Comparison of ENCODE assay signal across 30 mouse cellular contexts in genomic region chr11:53618619-53619198, GRCm38 (mm10). TPM values are rescaled to one million over a fixed set of nuclear protein-coding genes. Genes with fewer than 3 reads are reported as not detected.
A peak's percentile ranks its signal among the peaks of the same experiment; 100 is the strongest.
DNase-seq lines count a peak whose midpoint lies in the region; ATAC-seq and TF ChIP-seq lines count a peak whose summit lies in the region.
"Had no signal": no experiment of that assay in that cellular context is flagged by ENCODE, and none has a peak within 500 bp of the region (broad histone marks: within the 10 kb centered on the region; RNA-seq: fewer than 3 reads in every experiment).

TSS of gene Il4 (minus strand) at chr11:53618669.

- H3K4me2 ChIP-seq in midbrain, embryonic 14.5 days (ENCODE audit: low read length): no peak within 1 kb of the TSS
- no peak within 1 kb of the TSS for H3K4me2 ChIP-seq in midbrain, embryonic 15.5 days
- H3K4me2 ChIP-seq: embryonic facial prominence, embryonic 13.5 days; forebrain, embryonic 12.5 days; forebrain, embryonic 15.5 days; heart, embryonic 13.5 days; hindbrain, embryonic 14.5 days had no signal

- no peak for TF ChIP-seq CTCF in G1E (IDR thresholded peaks at IDR 0.05; ENCODE audit: low read depth, low read length)

- WGBS in midbrain, embryonic 14.5 days: 83% methylated on average over 7 of the region's 7 CpGs
- 90% methylated on average over 7 of the region's 7 CpGs for WGBS in midbrain, embryonic 15.5 days

- H3K27me3 ChIP-seq in midbrain, embryonic 14.5 days (ENCODE audit: control insufficient read depth, insufficient read depth, low read length): no peaks in the 10 kb centered on the region
- H3K27me3 ChIP-seq in midbrain, embryonic 15.5 days (replicated peaks): no peaks in the 10 kb centered on the region
- no peaks in the 10 kb centered on the region for H3K27me3 ChIP-seq in G1E (ENCODE audit: insufficient read depth, low read length)
- H3K27me3 ChIP-seq: embryonic facial prominence, embryonic 13.5 days; forebrain, embryonic 12.5 days; forebrain, embryonic 15.5 days; heart, embryonic 13.5 days; Patski had no signal

- no peaks in the 10 kb centered on the region for H3K36me3 ChIP-seq in midbrain, embryonic 14.5 days (ENCODE audit: control insufficient read depth, insufficient read depth, low read length)
- no peaks in the 10 kb centered on the region for H3K36me3 ChIP-seq in midbrain, embryonic 15.5 days (replicated peaks)
- peaks cover 11% of the 10 kb centered on the region for H3K36me3 ChIP-seq in G1E (replicated peaks)
- H3K36me3 ChIP-seq: embryonic facial prominence, embryonic 10.5 days; embryonic facial prominence, embryonic 13.5 days; forebrain, embryonic 12.5 days; forebrain, embryonic 15.5 days; heart, embryonic 10.5 days; heart, embryonic 13.5 days had no signal

- H3K4me3 ChIP-seq in midbrain, embryonic 14.5 days (replicated peaks; ENCODE audit: low read depth, low read length): no peak within 1 kb of the TSS
- H3K4me3 ChIP-seq in midbrain, embryonic 15.5 days: no peak within 1 kb of the TSS
- peak within 1 kb of the TSS; percentile 77 for H3K4me3 ChIP-seq in G1E (ENCODE audit: low read depth, low read length)
- H3K4me3 ChIP-seq: embryonic facial prominence, embryonic 10.5 days; embryonic facial prominence, embryonic 13.5 days; erythroblast, embryonic 14.5 days; forebrain, embryonic 12.5 days; forebrain, embryonic 15.5 days; heart, embryonic 10.5 days; heart, embryonic 13.5 days had no signal

- DNase-seq in midbrain, embryonic 14.5 days: no peak
- no peak for DNase-seq in G1E (ENCODE audit: low spot score)
- no peak for DNase-seq in layer of hippocampus, adult 18-20 months (ENCODE audit: low spot score in 2 of 2)
- DNase-seq in ovary, postnatal 10 days (ENCODE audit: low spot score): no peak
- no peak for DNase-seq in Muller cell, postnatal 12 days (ENCODE audit: inconsistent ontology term)
- DNase-seq: adrenal gland, postnatal 10 days; adrenal gland, postnatal 36 days; cerebellum, adult 11 months; cerebellum, adult 2 months; cerebellum, adult 9-11 months; cerebellum, postnatal 25 days; gastrocnemius, postnatal 25 days; heart, adult 18-20 months; heart, postnatal 14 days; heart, postnatal 4 days had no signal

- no peak for ATAC-seq in midbrain, embryonic 14.5 days (ENCODE audit: low FRiP score, low TSS enrichment)
- ATAC-seq in midbrain, embryonic 15.5 days (replicated peaks): no peak
- ATAC-seq in G1E (ENCODE audit: extremely low read depth, insufficient number of reproducible peaks, low FRiP score, poor library complexity, severe bottlenecking): no peak
- ATAC-seq in inflammation-experienced regulatory T-cells, adult 6 months: no peak
- ATAC-seq: forebrain, embryonic 15.5 days; hindbrain, postnatal 0 days; Patski had no signal

- no peaks in the 10 kb centered on the region for H3K4me1 ChIP-seq in midbrain, embryonic 14.5 days (ENCODE audit: control insufficient read depth, insufficient read depth, low read length)
- H3K4me1 ChIP-seq in midbrain, embryonic 15.5 days: no peaks in the 10 kb centered on the region
- H3K4me1 ChIP-seq in G1E (ENCODE audit: insufficient read depth, low read depth, low read length): peaks cover 80% of the 10 kb centered on the region
- H3K4me1 ChIP-seq: embryonic facial prominence, embryonic 13.5 days; forebrain, embryonic 12.5 days; forebrain, embryonic 15.5 days had no signal

- no peaks in the 10 kb centered on the region for H3K9me3 ChIP-seq in midbrain, embryonic 14.5 days (ENCODE audit: control insufficient read depth, low read length)
- H3K9me3 ChIP-seq in midbrain, embryonic 15.5 days: no peaks in the 10 kb centered on the region
- H3K9me3 ChIP-seq in G1E (replicated peaks): peaks cover 1% of the 10 kb centered on the region; the same call in 1 of the 2 replicates
- H3K9me3 ChIP-seq: embryonic facial prominence, embryonic 10.5 days; embryonic facial prominence, embryonic 13.5 days; forebrain, embryonic 12.5 days; forebrain, embryonic 15.5 days; heart, embryonic 10.5 days; heart, embryonic 13.5 days had no signal

- no peak within 1 kb of the TSS for H3K27ac ChIP-seq in midbrain, embryonic 14.5 days (replicated peaks; ENCODE audit: low read depth, low read length)
- no peak within 1 kb of the TSS for H3K27ac ChIP-seq in midbrain, embryonic 15.5 days
- H3K27ac ChIP-seq: embryonic facial prominence, embryonic 10.5 days; embryonic facial prominence, embryonic 13.5 days; forebrain, embryonic 12.5 days; forebrain, embryonic 15.5 days; heart, embryonic 10.5 days; heart, embryonic 13.5 days; hindbrain, embryonic 14.5 days; hindbrain, postnatal 0 days had no signal

- H3K9ac ChIP-seq in midbrain, embryonic 14.5 days (replicated peaks; ENCODE audit: low read length): no peak within 1 kb of the TSS
- no peak within 1 kb of the TSS for H3K9ac ChIP-seq in midbrain, embryonic 15.5 days
- H3K9ac ChIP-seq: embryonic facial prominence, embryonic 13.5 days; forebrain, embryonic 12.5 days; forebrain, embryonic 15.5 days; heart, embryonic 13.5 days; hindbrain, embryonic 14.5 days had no signal

RNA-seq across cellular contexts. Expression of gene Il4, which starts in this region (rescaled TPM):
- 8.8 and 10.9 TPM in 2 replicates for polyA plus RNA-seq in midbrain, embryonic 14.5 days (2014; fragmentation: Nextera tagmentation; extraction: Ambion mirVana)
- polyA plus RNA-seq in midbrain, embryonic 15.5 days (2015; fragmentation: Nextera tagmentation; extraction: Ambion mirVana): 5.3 and 5.6 TPM in 2 replicates
- 35.8 and 40.6 TPM in 2 replicates for total RNA-seq in G1E (2014; fragmentation: Nextera tagmentation)
- 87.7 and 99.1 TPM in 2 replicates for total RNA-seq in G1E (2017)
- 0.43 and 1.0 TPM in 2 replicates for polyA plus RNA-seq in G1E (2012)
- 10 to 100 TPM in 2 of 3 experiments, 1 to 10 TPM in 1; 3.1 to 26.5 (median 14.7) TPM for polyA plus RNA-seq in inflammation-experienced regulatory T-cells, adult 6 months (2017; shearing (Covaris generic))
- not detected for total RNA-seq in layer of hippocampus, adult 18-20 months (2021)
- total RNA-seq: adrenal gland, adult 18-20 months; adrenal gland, postnatal 10 days; adrenal gland, postnatal 36 days; gastrocnemius, adult 8-10 months; gastrocnemius, postnatal 25 days; heart, adult 18-20 months; heart, postnatal 14 days; heart, postnatal 4 days; hindbrain, postnatal 0 days had no signal
- polyA plus RNA-seq: cerebellum, adult 2 months; erythroblast, embryonic 14.5 days; gonadal fat pad, adult 2 months had no signal

Comparison
In these comparisons a context has a peak if more than half of its experiments do, and no peak if none do; other contexts are left out.
1. RNA of gene Il4 (total RNA-seq): 35.8 to 99.1 TPM in G1E; not detected in layer of hippocampus, adult 18-20 months; every median in the first group is over 10 times any median in the second.